Mouse (Mus musculus) forebrain, embryonic 10.5 days (tissue): ENCODE data around the gene Ebf3. TPM values are rescaled to one million over a fixed set of nuclear protein-coding genes. Genes with fewer than 3 reads are reported as not detected.

Source experiments
- DNase-seq: peaks from one replicate; pipeline ENCODE4 v3.0.0-alpha.2; 2017; ENCODE audit warnings: low spot score; ENCODE audit errors: extremely low spot score
- H3K27ac ChIP-seq: fragments of 300-500 bp; sonication (generic); 2 replicates; pipeline ENCODE4 v1.5.1; 2016; ENCODE audit warnings: mild to moderate bottlenecking
- H3K27me3 ChIP-seq: fragments of 300-500 bp; sonication (generic); 2 replicates; pipeline ENCODE4 v1.6.1; 2016; ENCODE audit warnings: mild to moderate bottlenecking; ENCODE audit not compliant: poor library complexity, severe bottlenecking
- H3K36me3 ChIP-seq: fragments of 300-500 bp; sonication (generic); replicated peaks from 2 replicates; pipeline ENCODE4 v1.6.1; 2016; ENCODE audit warnings: mild to moderate bottlenecking, moderate library complexity
- H3K4me1 ChIP-seq: fragments of 300-500 bp; sonication (generic); 2 replicates; pipeline ENCODE4 v1.6.1; 2016
- H3K4me3 ChIP-seq: fragments of 300-500 bp; sonication (generic); 2 replicates; pipeline ENCODE4 v1.5.1; 2016; ENCODE audit warnings: mild to moderate bottlenecking, moderate library complexity
- H3K9me3 ChIP-seq: fragments of 300-500 bp; sonication (generic); 2 replicates; pipeline ENCODE4 v1.6.1; 2016; ENCODE audit warnings: mild to moderate bottlenecking, moderate library complexity
- WGBS: fragments of 180-500 bp; shearing (Covaris S2); methylation state at CpG from one replicate; pipeline ENCODE4 v1.1.7; 2016; 5-methylcytosine and 5-hydroxymethylcytosine counted together
- polyA plus RNA-seq: library from polyadenylated mRNA; unstranded; fragments of >200 nt; fragmentation: Nextera tagmentation; extraction: Ambion mirVana; gene quantifications from 2 replicates; pipeline ENCODE4 v1.2.1, GENCODE M21; 2016

Gene Ebf3
- polyA plus RNA-seq, 1 experiment from 2014 or later: 1.3 TPM

DNA sequence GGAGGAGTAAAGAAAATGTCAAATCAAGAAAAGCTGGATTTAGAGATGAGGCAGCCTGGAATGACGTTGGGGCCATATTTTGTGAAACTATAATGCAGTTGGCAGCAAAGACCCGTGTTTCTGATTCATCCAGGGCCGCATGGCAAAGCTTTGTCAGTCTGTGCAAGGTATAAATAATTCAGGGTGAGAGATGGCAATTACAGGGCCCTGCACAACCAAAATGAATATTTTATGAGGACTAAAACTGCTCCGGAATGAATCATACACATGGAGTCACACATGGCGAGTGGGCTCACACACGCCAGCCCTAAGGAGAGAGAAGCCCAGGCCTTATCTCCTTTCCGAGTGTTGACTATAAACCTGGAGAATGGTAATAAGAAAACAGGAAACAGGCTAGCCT lies 69.4 kb downstream of the Ebf3 start:
- 90% methylated on average over 7 of the region's 7 CpGs for WGBS
- Histone ChIP-seq H3K27me3 (peaks cover 91% of the 10 kb centered on the region), H3K27ac (no peak overlapping the region)

DNA sequence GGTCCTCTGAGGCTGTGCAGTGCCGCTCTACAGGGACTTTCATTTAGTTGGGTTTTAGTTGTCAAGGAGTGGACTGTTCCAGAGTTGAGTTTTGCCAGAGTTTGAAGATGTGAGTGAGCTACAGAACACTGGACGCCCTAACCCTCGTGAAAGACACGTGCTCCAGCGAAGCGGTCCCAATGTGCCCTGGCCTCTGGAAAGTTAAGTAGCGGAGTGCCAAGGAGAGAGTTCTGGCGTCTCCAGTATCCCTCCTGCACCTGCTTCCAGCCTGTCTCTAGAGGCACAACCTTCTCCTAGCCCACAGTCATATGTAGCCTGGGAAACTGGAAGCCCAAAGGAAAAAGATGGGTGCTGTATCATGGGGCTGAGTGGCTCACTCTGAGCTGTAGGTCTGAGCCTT lies 73.8 kb downstream of the Ebf3 start:
- no peak for DNase-seq

More for the DNA sequence above, 69.4 kb downstream of the Ebf3 start:
- H3K9me3 ChIP-seq: no peaks in the 10 kb centered on the region
- no peak for DNase-seq
- H3K4me3 ChIP-seq: no peak overlapping the region
- peaks cover 72% of the 10 kb centered on the region for H3K4me1 ChIP-seq
- H3K36me3 ChIP-seq: no peaks in the 10 kb centered on the region

DNA sequence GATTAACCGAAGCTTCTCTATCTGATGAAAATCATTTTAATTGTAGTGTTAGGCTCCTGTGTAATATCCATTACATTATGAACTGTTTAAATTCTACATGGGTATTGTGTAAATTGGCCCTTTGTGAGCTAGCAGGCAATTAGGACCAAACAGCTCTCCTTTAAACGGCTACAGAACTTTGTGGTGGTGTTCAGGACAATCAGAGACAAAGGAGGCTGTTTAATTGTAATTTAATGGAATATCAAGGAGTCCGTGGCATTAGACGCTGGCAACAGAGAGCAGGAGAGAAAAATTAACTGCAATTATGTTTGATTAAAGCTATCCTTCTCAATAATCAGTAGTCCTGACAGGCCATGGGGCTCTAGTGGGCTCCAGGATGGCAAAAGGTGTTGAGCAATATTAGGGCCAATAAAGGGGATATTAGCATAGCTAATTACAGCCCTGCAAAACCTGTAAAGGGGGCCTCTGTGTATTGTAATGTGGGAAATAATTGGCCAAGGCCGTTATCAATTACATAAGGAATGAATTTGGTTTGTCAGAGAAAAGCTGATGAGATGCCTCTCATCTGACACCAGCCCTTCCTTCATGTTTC lies 74.6 kb downstream of the Ebf3 start:
- Histone ChIP-seq H3K27me3 (peaks cover 95% of the 10 kb centered on the region), H3K4me3 (no peak overlapping the region), H3K36me3 (peaks cover 3% of the 10 kb centered on the region; the same call in 1 of the 2 replicates), H3K9me3 (no peaks in the 10 kb centered on the region), H3K27ac (no peak overlapping the region), H3K4me1 (peaks cover 69% of the 10 kb centered on the region)
- no peak for DNase-seq
- 55% methylated on average over 5 of the region's 5 CpGs for WGBS

More for the DNA sequence above, 73.8 kb downstream of the Ebf3 start:
- 89% methylated on average over 8 of the region's 8 CpGs for WGBS
- Histone ChIP-seq H3K27me3 (peaks cover 95% of the 10 kb centered on the region), H3K9me3 (no peaks in the 10 kb centered on the region), H3K4me1 (peaks cover 77% of the 10 kb centered on the region), H3K27ac (no peak overlapping the region), H3K36me3 (no peaks in the 10 kb centered on the region; the same call in 1 of the 2 replicates), H3K4me3 (no peak overlapping the region)

DNA sequence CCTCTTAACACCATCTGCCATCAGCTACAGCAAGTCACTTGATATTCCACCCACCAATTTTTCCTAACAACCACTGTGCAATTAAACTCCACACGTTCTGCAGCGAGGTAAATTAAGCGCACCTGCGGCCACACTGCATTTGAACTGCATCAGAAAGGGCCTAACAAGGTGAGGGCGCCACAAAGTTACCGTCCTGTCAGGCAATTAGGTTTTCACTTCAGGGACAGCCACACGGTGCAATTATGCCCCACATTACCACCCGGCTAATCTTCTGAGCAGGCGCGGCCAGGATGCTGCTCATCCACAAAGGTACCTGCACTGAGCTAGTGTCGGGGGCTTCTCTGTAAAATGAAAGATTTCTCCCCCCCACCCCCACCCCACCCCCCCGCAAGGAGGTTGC lies 76.8 kb downstream of the Ebf3 start:
- no peaks in the 10 kb centered on the region for H3K9me3 ChIP-seq
- H3K36me3 ChIP-seq: peaks cover 3% of the 10 kb centered on the region; the same call in 1 of the 2 replicates
- DNase-seq: no peak
- peaks cover 56% of the 10 kb centered on the region for H3K4me1 ChIP-seq
- 66% methylated on average over 12 of the region's 12 CpGs for WGBS
- no peak overlapping the region for H3K4me3 ChIP-seq
- H3K27ac ChIP-seq: no peak overlapping the region
- peaks cover 84% of the 10 kb centered on the region for H3K27me3 ChIP-seq

- 84% methylated on average over 3 of the region's 3 CpGs for WGBS
Measured at GRCm38 (mm10) chr7:137223823-137224222, 90.4 kb downstream of the Ebf3 start.

DNA sequence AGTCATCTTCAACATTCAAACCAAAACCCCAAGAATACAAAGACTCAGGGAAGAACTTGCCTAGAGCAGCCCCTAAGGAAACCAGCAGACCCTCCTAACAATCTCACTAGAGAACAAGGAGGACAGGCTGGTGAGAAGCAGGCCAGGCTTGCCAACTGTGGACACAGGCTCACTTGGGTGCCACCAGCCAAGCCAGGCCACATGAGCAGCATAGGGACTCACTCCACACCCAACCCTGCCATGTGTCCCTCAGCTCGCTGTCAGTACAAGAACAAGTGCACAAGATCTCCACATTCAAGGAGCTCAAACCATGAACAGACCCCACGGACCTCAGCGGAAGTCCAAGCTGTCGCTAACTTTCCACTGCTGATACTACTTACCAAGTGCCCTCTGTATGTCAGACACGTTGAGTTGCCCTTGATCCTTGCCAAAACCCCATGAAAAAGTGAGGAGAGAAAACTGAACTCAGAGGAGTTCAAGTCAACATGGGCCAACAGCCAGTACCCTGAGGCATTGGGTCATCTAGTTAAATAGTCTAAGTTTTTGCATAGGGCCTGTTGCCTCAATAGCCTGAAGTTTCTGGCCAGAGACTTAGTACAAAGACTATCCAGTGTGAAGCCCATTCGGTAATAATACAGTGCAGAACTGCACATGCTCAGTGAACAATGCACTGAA lies 91.3 kb downstream of the Ebf3 start:
- DNase-seq: no peak
- Histone ChIP-seq H3K36me3 (no peaks in the 10 kb centered on the region), H3K9me3 (no peaks in the 10 kb centered on the region), H3K27ac (no peak overlapping the region), H3K4me1 (peaks cover 63% of the 10 kb centered on the region), H3K4me3 (no peak overlapping the region), H3K27me3 (peaks cover 57% of the 10 kb centered on the region; the same call in 1 of the 2 replicates)
- 92% methylated on average over 6 of the region's 6 CpGs for WGBS

More at GRCm38 (mm10) chr7:137223823-137224222, 90.4 kb downstream of the Ebf3 start:
- Histone ChIP-seq H3K4me1 (peaks cover 71% of the 10 kb centered on the region), H3K4me3 (no peak overlapping the region), H3K36me3 (no peaks in the 10 kb centered on the region), H3K9me3 (no peaks in the 10 kb centered on the region), H3K27ac (no peak overlapping the region), H3K27me3 (peaks cover 59% of the 10 kb centered on the region)
- no peak for DNase-seq

GRCm38 (mm10) chr7:137221599-137221998 lies 92.6 kb downstream of the Ebf3 start:
- Histone ChIP-seq H3K9me3 (no peaks in the 10 kb centered on the region), H3K4me1 (peaks cover 49% of the 10 kb centered on the region), H3K36me3 (no peaks in the 10 kb centered on the region), H3K27me3 (peaks cover 46% of the 10 kb centered on the region; the same call in 1 of the 2 replicates), H3K4me3 (no peak overlapping the region), H3K27ac (peak overlapping the region; percentile 53)
- DNase-seq: peak; percentile 51
- WGBS: 42% methylated on average over 6 of the region's 6 CpGs

GRCm38 (mm10) chr7:137220436-137220835 lies 93.8 kb downstream of the Ebf3 start:
- DNase-seq: no peak
- Histone ChIP-seq H3K27me3 (peaks cover 39% of the 10 kb centered on the region; the same call in 1 of the 2 replicates), H3K27ac (no peak overlapping the region), H3K36me3 (no peaks in the 10 kb centered on the region), H3K4me3 (no peak overlapping the region), H3K9me3 (no peaks in the 10 kb centered on the region), H3K4me1 (peaks cover 37% of the 10 kb centered on the region)
- 90% methylated on average over 4 of the region's 4 CpGs for whole genome bisulfite sequencing

- H3K9me3 ChIP-seq: no peaks in the 10 kb centered on the region
- no peak for DNase-seq
- no peaks in the 10 kb centered on the region for H3K36me3 ChIP-seq
- WGBS: 93% methylated on average over 12 of the region's 12 CpGs
- H3K4me3 ChIP-seq: no peak overlapping the region
- H3K27me3 ChIP-seq: peaks cover 28% of the 10 kb centered on the region; the same call in 1 of the 2 replicates
- peaks cover 25% of the 10 kb centered on the region for H3K4me1 ChIP-seq
- no peak overlapping the region for H3K27ac ChIP-seq
Measured at GRCm38 (mm10) chr7:137218706-137219105, 95.5 kb downstream of the Ebf3 start.

GRCm38 (mm10) chr7:137213444-137213843 lies 100.8 kb downstream of the Ebf3 start:
- WGBS: 71% methylated on average over 1 of the region's 1 CpGs
- H3K36me3 ChIP-seq: no peaks in the 10 kb centered on the region

GRCm38 (mm10) chr7:137211332-137211731 lies 102.9 kb downstream of the Ebf3 start:
- Histone ChIP-seq H3K9me3 (no peaks in the 10 kb centered on the region), H3K36me3 (no peaks in the 10 kb centered on the region), H3K4me3 (no peak overlapping the region), H3K4me1 (peaks cover 37% of the 10 kb centered on the region), H3K27me3 (peaks cover 42% of the 10 kb centered on the region), H3K27ac (no peak overlapping the region)
- DNase-seq: no peak
- 86% methylated on average over 4 of the region's 4 CpGs for WGBS

More at GRCm38 (mm10) chr7:137213444-137213843, 100.8 kb downstream of the Ebf3 start:
- Histone ChIP-seq H3K9me3 (no peaks in the 10 kb centered on the region), H3K27me3 (peaks cover 27% of the 10 kb centered on the region), H3K4me1 (peaks cover 16% of the 10 kb centered on the region; the same call in 1 of the 2 replicates), H3K27ac (no peak overlapping the region), H3K4me3 (no peak overlapping the region)
- no peak for DNase-seq

GRCm38 (mm10) chr7:137209688-137210345 lies 104.4 kb downstream of the Ebf3 start:
- 79% methylated on average over 15 of the region's 15 CpGs for WGBS
- no peak for DNase-seq
- Histone ChIP-seq H3K9me3 (no peaks in the 10 kb centered on the region), H3K4me1 (peaks cover 52% of the 10 kb centered on the region), H3K27me3 (peaks cover 50% of the 10 kb centered on the region), H3K36me3 (no peaks in the 10 kb centered on the region), H3K4me3 (no peak overlapping the region), H3K27ac (no peak overlapping the region)

- DNase-seq: no peak
- Histone ChIP-seq H3K27me3 (peaks cover 59% of the 10 kb centered on the region), H3K4me1 (peaks cover 60% of the 10 kb centered on the region)
Measured at GRCm38 (mm10) chr7:137208556-137208955, 105.7 kb downstream of the Ebf3 start.

More at GRCm38 (mm10) chr7:137208556-137208955, 105.7 kb downstream of the Ebf3 start:
- H3K27ac ChIP-seq: no peak overlapping the region
- H3K36me3 ChIP-seq: no peaks in the 10 kb centered on the region
- WGBS: 76% methylated on average over 5 of the region's 5 CpGs
- H3K9me3 ChIP-seq: no peaks in the 10 kb centered on the region
- no peak overlapping the region for H3K4me3 ChIP-seq
